Mouse (Mus musculus) G1E (cell line): Measurements from ENCODE around the gene Ing5.

Experiments
- CTCF ChIP-seq: IDR thresholded peaks from 2 replicates; pipeline ENCODE4 v1.5.1; 2012; ENCODE audit warnings: low read depth, low read length, inconsistent platforms, mixed read lengths
- GATA1 ChIP-seq: IDR thresholded peaks from 2 replicates; pipeline ENCODE4 v1.6.1; 2012; ENCODE audit warnings: borderline replicate concordance, low read length, inconsistent platforms, mixed read lengths
- POLR2AphosphoS5 ChIP-seq: IDR thresholded peaks from 2 replicates; pipeline ENCODE4 v1.6.1; 2012; ENCODE audit warnings: low read depth, low read length, inconsistent platforms; ENCODE audit not compliant: insufficient replicate concordance
- TAL1 ChIP-seq: conservative IDR thresholded peaks from 2 replicates; pipeline ENCODE4 v1.6.1; 2012; ENCODE audit warnings: low read depth, low read length, inconsistent platforms, mixed read lengths

DNA sequence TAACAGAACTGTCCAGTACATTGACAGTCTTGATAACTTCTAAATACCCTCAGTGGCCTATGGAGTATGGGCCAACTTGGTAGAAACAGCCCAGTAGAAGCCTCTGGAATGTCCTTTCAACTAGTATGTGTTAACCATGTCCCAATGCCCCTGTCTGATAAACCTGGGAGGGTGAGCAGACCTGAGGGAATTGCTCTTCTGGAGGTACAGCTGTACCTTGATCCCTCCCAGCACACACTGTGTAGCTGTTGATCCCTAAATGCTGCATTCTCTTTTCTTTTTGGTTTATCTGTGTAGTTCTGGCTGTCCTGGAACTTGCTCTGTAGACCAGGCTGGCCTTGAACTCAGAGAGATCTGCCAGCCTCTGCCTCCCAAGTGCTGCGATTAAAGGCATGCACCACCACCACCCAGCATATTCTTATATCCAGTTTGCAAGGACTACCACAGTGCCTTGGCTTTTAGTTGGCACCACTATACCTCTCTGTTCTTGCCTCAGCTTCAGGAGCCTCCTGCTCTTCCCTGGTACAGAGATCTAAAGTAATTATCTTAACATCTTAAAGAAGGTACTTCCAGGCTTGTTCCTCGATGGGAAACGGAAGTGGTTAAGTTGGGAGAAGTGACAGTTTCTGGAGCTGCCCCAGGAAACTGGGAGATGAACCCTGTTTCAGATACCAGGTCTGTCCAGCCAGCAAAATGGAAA lies 20.2 kb downstream of the Ing5 start:
- TF ChIP-seq CTCF (no peak), GATA1 (no peak), POLR2AphosphoS5 (no peak), TAL1 (no peak)
